Mouse (Mus musculus) 3134 (cell line): ENCODE results near the gene Tsga10ip.

ENCODE experiments used
- DNase-seq: peaks from one replicate; pipeline ENCODE4 v3.0.0-alpha.2; 2011; ENCODE audit warnings: low spot score; ENCODE audit not compliant: insufficient read length; ENCODE audit errors: extremely low read depth

Gene Tsga10ip

DNA sequence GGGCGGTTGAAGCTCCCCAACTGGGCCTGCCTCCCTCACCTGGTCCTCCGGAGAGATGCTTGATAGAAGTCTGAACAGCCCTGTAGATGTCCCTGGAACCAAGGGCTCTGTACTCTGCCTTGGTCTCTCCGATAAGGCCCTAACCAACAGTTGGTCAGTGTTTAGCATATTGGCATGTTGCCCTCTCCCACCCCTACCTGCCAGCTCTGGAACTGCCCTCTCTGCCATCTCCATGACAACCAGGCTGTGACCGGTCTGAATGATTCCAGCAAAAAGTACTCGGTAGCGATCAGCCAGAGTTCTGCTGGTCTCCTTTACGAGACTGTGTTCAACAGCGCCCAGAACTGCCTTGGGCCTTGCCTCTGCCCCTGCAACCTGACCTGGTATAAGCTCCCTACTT is at the start of gene Tsga10ip:
TSS of gene Tsga10ip (minus strand) at position 234 of the 400 bp plus-strand sequence.
- DNase-seq: no peak

GRCm38 (mm10) chr19:5451766-5452165 is 49.4 kb upstream of the Tsga10ip start:
- peak; percentile 57 for DNase-seq

DNA sequence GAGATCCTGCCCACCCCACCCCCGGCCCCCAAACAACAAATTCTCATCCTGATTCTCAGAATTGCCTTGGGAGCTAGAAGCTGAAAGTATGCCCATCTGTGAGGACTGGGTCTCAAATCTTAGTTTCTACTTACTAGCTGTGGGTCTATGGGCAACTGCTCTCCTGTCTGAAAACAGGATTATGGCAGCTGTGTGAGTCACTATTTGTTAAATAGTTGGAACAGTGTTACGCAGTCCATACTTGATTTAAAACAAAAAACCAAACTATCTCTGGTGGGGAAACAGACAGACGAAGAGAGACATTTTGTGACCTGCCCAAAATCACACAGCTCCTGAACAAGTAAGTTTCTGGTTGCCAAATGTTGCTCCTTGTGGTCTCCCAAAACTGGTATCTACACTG is 47.3 kb upstream of the Tsga10ip start:
- DNase-seq: no peak

- DNase-seq: peak; percentile 90
Measured at GRCm38 (mm10) chr19:5448354-5449150, 46.2 kb upstream of the Tsga10ip start.

DNA sequence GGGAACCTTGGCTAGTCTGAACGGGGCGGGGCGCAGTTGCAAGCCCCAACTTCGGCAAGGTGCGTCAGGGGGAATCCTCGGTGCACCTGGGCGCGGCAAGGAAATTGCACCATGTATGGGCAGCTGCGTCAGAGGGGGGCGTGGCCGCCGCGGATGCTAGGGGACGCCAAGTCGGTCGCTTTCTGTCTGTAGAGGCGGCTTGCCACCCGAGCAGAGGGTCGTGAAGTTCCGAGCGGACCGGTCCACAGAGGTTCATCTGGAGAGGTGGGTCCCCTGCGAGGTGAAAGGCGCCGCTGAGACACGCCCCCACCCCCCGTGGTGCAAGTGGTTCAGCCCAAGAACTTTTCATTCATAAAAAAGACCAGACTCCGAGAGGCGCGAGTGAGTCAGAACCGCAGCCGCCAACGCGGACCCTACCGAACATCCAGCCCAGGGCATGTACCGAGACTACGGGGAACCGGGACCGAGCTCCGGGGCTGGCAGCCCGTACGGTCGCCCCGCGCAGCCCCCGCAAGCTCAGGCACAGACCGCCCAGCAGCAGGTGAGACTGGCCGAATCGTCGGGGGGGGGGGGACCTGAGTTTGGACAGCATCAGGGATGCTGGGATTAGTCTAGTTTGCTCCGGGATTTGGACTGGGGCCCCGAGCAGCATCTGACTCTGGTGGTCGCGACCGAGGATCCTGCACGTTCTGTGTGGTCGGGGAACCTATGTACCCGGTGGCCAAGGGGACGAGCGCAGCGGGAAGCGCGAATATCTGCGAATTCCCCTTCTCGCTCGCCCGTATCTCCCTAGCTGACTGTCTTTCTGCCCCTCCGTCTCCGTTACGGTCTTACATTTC is 45.4 kb upstream of the Tsga10ip start, which contains the start of gene Fosl1:
TSS of gene Fosl1 (plus strand) at position 33 of the 839 bp plus-strand sequence.
- peak; percentile 90 for DNase-seq

DNA sequence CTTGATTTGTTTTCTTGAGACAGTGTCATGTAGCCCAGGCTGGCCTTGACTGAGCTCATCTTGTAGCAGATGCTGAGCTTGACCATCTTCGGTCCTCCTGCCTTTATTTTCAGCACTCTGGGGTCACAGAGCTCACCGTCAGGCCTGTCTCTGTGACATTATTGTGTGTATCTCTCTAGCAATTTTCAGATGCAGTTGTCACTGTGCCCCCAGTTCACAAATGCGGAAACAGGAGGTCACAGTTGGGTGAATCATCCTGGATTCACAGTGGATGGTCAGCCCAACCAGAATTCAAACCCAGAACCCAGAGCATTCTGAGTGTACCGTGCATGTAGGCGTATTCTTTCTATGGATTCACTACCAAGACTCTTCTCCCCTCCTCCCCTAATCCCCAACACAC is 43.4 kb upstream of the Tsga10ip start:
- DNase-seq: no peak

DNA sequence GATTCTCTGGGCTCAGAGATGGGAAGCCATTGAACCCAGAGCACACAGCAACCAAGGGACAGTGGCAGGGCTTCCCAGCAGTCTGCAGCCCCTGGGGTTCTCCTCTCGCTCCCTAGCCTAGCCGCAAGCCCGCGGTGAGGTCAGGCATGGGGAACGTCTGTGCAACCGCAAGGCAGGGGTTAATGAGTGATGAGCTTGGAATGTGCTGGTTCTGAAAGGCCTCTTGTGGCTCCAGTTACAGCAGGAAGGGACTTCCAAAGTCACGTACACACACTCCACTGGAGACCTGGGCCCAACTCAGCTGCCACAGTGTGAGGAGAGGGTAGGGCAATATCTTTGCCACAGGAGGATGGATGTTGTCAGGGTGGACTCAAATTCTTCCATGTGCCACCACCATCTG is 42.6 kb upstream of the Tsga10ip start:
- peak; percentile 92 for DNase-seq

DNA sequence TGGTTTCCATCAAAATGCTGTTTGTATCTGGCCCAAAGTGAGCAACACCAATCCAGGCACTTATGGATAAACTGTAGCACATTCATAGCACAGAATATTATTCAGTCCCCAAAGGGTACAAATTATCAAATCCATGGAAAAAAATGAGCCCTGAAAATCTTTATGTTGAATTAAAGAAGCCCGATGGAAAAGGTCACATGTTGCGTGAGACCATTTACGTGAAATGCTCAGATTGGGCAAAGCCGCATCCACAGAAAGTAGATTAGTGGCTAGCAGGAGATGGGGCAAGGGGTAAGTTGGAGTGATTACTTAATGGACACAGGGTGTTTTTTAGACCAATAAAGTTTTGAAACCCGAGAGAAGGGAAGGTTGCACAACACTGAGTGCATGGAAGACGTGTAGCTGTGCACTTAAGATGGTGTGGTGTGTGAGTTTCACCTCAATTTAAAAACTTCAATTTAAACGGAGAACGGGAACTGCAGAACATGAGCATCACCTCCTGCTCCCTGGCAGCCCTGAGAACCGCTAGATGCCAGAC is 42.1 kb upstream of the Tsga10ip start:
- no peak for DNase-seq

- no peak for DNase-seq
Measured at GRCm38 (mm10) chr19:5433951-5434350, 31.6 kb upstream of the Tsga10ip start.

DNA sequence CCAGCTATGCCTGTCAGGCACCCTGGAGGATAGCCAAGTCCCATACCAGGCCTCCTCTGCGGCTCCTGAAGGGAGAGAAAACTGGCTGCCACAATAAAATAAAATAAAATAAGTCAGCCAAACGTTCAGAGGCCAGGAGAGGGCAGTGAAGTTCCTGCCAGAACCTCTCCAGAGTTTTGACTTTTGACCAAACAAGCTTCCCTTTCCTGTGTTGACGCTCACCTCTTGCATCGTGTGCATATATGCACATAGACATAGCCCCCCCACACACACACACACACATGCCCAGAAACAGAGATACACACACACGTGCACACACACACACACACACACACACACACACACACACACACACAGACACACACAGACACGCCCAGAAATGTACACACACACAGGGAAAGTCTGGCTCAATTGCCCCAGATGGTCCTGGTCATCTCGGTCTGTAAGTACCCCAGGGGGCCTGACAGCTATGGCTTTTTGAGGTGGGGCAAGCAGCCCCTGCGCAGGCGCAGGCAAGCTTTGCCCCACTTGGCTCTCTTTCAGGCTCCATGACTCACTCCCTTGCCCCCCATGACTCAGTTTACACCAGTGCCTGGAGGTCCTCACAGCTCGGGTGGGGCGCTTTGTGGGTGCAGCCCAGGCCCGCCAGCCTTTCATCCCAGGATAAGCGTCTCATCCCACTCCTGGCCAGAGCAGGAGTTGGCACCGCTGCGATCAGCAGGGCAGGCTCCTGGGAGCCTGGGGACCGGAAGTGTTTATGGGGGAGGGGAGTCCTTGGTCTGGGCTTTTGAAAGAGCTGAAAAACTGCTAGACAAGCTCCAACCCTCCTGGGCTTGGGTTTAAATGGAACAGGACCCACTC is 30.9 kb upstream of the Tsga10ip start:
- DNase-seq: peak; percentile 85

- DNase-seq: peak; percentile 58
Measured at GRCm38 (mm10) chr19:5431911-5432464, 29.7 kb upstream of the Tsga10ip start.

GRCm38 (mm10) chr19:5430408-5430807 is 28.1 kb upstream of the Tsga10ip start:
- DNase-seq: no peak

GRCm38 (mm10) chr19:5429806-5430205 is 27.5 kb upstream of the Tsga10ip start:
- peak; percentile 93 for DNase-seq

GRCm38 (mm10) chr19:5429219-5429618 is 26.9 kb upstream of the Tsga10ip start:
- no peak for DNase-seq

GRCm38 (mm10) chr19:5428083-5428482 is 25.8 kb upstream of the Tsga10ip start:
- no peak for DNase-seq

DNA sequence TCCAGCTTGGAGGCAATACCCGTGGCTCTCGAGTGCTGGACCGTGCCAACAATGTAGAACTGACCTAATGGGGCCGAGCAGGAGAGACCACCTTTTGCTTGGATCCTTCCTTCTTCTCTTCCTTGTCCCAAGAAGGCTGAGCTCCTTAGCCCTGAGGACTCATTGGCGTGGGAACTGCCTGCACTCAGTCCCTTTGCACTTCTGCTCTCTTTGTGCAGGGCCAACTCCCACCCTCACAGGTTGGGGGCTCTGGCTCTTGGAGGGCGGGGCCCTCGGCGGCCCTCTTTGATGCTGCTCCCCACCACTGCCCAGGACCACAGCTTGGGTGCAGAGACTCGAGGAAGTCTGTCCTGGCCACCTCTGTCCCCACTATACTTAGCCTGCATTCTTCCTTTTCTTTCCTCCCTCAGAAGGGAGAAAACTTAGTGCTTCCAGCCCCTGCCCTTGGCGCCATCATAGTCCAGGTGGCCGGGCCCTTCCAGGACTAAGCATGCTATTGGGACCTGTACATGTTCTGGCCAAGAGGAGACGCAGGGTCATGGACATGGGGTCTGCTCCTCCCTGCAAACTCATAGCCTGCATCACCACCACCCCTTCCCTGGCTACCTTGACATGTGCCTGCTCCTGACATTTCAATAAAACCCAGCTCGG is 24.4 kb upstream of the Tsga10ip start:
- DNase-seq: no peak

GRCm38 (mm10) chr19:5425906-5426565 is 23.7 kb upstream of the Tsga10ip start:
- no peak for DNase-seq

GRCm38 (mm10) chr19:5424782-5425741 is 22.7 kb upstream of the Tsga10ip start, which contains the start of the genes Drap1 and AI837181:
Drap1 (minus strand) TSS chr19:5424979.
AI837181 (plus strand) TSS chr19:5425144.
- DNase-seq: peak; percentile 98
